Mouse (Mus musculus) lung, postnatal 25 days (tissue): ENCODE data around the gene Tprg.

Experiments used
- DNase-seq: peaks from one replicate; pipeline ENCODE4 v3.0.0; 2022; ENCODE audit warnings: low spot score

The Tprg gene

DNA sequence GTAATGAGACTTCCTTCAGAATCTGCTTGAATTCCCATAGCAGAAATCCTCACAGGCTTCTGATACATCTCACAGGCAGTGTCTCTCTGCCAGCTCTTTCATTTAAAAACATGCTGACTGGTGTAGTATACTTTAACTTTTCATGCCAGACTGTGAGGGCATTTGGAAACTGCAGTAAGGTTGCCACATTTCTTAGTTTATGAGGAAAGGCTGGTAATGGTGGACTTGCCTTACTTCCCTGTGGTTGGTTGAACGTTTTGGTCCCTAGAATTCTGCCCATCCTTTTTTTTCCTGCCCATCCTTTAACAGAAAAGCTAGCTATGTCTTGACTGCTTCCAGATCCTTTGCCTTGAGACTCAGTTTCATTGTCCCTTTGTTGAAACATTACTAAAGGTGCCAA lies 138.8 kb downstream of the Tprg start:
- no peak for DNase-seq

DNA sequence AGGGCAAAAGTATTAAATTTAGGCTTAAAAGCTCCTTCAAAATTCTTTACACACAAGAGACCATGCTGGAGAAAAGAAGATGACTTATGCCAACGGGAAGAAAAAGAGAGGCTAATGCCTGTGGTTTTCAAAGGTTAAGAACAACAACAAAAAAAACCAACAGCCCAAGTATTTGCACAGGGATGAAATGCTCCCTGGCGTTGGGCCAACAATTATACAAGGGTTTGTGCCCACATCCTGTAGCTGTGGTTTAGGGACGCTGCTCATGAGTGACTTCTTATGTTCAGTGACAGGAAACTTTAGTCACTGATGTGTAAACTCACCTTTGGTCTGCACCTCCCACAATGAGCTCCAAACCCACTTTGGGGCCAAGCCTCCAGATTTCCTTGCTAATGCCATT lies 139.6 kb downstream of the Tprg start:
- DNase-seq: peak; percentile 70

DNA sequence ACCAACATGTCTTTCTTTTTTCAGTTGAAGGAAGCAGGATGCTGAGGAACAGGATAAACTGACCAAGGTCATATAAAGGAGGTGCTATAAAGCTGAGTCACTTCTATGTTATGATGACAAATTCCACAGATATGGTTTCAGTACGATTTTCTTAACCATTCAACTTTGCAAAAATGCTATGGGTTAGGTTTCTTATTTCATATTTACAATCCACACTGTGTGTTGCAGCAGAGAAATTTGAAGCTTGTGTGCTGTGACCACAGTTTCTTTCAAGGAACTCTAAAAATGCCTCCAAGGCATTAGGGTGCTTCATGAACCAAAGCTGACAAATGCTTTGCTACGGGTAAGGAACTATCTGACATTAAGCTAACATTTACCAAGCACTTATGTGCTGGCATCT lies 153.4 kb downstream of the Tprg start:
- DNase-seq: no peak

DNA sequence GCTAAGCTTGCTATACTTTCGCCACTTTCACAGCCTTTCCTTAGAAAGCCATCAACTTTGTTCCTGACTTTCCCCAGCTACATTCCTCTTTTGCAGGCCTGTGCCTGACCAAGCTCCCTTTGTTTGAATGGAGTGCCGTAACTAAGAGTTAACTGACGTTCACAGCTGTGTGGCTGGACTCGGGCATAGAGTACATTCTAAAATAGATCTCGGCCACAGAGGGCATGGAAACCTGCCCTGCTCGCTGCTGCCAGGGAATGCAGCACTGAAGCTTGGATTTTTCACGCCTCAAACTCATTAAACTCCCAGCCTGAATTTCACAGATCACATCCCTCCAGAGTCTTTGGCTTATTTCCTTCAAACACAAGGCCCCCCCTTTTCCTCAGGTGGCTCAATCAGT lies 159.0 kb downstream of the Tprg start:
- DNase-seq: no peak

DNA sequence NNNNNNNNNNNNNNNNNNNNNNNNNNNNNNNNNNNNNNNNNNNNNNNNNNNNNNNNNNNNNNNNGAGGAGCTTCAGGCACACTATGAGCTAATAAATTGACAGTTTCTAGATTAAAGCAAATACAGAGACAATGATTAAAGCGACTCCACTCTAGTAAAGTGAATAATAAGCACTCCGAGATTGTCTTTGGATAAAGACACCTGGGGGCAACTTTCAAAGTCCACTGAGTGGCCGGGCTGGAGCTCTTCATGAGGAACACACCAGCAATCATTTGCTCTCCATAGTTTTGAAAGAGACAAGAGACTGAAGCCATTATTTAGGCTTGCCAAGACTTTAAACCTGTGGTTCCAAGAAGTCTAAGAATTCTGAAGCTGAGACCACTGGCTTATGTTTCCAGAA lies 164.9 kb downstream of the Tprg start:
- DNase-seq: no peak

DNA sequence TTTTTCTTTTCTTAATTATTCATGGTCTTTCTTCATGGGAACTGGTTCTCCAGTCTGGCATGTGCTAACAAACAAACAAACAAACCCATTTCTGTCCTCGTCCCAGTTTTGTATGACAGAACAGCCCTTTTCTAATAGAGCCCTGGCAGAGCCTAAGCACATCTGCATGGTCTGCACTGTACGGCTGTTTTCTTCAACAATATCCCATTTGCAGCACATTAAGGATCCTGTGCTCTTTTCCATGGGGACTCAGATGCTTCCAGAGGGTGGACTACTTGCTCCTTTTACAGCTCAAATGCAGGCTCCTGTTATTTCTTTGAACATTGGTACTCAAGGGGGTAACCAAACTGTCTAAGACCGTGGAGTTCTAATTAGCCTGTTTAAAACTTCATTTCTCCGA lies 178.1 kb downstream of the Tprg start:
- DNase-seq: no peak

DNA sequence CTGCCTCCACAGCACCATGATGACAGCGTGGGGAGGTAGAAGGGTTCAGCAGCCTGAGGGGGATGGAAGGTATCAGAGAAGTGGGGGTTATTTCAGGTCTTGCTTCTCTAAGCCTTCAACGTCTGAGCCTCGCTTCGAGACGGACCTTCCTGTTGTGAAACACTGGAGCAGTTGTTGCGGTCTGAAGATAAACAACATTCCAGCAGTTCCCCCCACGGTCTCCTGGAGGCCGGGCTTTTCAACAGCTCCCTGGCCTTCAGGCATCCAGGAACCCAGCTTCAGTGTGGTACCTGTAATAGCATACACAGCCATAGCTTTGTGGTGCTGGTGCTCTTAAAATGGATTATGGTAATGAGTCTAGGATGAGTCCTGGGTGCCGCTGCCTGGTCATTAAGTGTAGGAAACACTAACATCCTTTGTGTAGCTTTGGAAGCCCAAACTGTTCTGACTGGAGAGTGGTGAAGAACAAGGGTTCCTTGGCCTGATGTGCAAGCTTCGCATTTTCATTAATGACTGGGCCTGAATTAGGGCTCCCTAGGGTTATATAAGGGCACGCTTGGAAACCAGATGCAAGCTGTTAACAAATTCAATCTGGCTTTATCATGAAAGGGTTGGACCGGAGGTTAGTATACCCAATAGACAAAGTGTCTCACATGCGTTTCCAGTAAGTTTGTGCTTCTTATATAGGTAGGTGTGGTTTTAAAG lies 179.0 kb downstream of the Tprg start:
- peak; percentile 76 for DNase-seq

DNA sequence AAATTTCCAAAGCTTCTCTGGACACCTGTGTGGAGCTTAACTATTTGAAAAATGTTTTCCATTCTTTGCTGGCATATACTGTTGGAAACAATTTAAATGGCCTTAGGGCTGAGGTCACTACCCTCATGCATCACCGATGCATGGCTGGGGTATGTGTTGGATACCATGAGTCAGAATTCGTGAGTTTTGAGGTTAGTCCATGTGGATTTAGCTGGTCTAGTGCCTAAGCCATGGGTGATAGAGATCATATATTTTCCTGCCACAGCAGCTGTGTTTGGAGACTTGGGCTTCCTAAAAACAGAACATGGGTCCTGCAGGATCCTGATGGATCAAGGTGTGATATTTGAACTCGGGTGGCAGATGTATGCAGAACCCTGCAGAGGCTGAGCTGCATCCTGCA lies 181.4 kb downstream of the Tprg start:
- no peak for DNase-seq

DNA sequence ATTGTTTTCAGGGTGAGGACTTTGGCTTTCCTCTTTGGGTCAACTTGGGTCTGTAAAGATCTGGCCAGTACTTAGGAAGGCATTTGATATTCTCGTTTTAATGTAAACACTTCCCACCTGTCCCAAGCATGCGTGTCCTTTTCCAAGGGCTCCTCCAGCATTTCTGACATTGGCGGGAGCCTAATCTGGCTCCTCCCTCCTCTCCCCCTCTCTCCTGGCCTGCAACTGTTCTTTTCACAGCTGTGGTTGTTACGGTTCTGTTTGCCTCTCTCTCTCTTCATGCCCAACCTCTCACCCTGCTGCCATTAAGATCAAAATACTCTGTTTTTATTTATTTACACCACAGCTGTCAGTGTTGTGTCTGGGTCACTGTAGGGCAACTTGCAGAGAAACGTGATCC lies 182.0 kb downstream of the Tprg start:
- no peak for DNase-seq
